Mouse (Mus musculus) urinary bladder, adult 18-20 months (tissue): Measurements from ENCODE around the gene Arrb1.
A peak's percentile ranks its signal among the peaks of the same experiment; 100 is the strongest.
"Not testable (repeated sequence)": the region's sequence is repeated elsewhere in the genome, so short reads cannot be mapped to it uniquely, and the experiment has no call there.

Experiments
- DNase-seq, 2 experiments: peaks; one replicate each; pipeline ENCODE4 v3.0.0; 2022; ENCODE audit warnings: low spot score in 2 of 2, mixed read lengths in 2 of 2

The Arrb1 gene

DNA sequence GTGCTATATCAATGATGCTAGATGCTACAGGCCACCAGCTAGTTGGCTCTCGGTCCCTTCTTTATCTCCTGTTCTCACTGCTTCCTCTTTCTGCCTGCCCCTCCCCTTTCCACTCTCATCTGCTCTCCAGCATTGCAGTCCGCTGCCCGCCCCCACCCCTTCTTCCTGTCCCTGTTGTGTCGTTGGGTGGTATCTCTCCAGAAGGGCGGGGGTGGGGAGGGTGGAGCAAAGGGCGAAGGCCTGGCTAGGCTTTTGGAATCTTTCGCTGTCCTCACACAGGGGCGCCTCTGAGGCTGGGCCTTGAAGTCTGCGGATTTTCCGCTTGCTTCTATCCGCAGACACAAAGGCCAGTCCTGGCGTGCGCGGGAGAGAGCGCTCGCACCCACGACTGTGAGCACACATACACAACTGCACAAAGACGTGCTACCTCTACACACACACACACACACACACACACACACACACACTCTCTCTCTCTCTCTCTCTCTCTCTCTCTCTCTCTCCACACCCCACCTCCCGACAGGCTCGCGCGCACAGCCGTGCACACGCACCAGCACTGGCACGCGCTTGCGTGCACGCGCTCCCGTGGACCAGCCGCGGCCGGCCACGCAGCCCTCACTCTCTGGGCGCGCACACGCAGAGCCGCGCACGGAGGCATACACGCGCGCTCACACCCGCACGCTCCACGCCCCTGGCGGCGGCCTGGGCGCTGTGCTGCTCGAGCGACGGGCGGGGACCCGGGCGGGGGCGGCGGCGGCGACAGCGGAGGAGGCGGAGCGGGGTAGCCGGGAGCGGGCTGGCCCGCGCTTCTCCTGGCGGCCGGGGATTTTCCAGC is at the start of gene Arrb1:
Gene Arrb1 (plus strand): TSS at position 566 of the 835 bp plus-strand sequence.
- DNase-seq: peak; percentile 66 to 69

DNA sequence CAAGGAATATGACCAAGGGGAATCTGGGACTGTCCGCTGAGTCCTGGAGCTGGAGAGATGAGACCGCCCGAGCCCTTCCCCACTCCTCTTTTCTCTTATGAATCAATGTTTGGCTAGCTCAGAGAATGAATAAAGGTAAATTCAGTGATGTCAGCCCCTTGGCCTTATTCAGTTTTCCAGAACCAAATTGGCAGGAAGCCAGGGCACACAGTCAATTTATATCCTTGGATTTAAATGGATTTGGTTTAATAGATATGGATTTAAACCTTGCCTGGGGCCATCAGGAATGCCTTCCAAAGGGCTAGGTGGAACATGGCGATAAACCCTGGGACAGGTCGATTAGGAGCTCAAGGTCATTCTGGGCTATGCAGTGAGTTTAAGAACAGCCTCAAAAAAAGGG is 45.6 kb upstream of the Arrb1 start:
- no peak for DNase-seq

- no peak for DNase-seq
These were observed 36.1 kb upstream of the Arrb1 start for GRCm38 (mm10) chr7:99499128-99499527.

DNA sequence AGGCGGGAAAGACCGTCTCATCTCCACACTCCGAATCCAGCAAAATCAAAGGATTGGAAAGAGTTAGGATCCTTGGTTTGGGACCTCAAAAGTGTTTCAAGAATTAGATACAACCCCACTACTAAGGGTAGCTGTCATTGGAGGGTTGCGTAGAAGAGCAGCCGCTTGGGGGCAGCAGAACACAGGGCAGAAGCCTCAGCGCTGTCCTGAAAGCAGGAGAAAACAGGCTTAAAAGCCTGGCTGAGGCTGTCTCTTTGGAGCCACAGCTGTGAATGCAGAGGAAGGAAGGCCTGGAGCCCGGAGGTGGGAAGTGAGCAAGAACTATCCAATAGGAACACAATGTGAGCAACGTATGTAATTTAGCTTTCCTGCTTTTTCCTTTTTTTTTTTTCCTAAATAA is 35.1 kb upstream of the Arrb1 start:
- peak; percentile 56 to 57 for DNase-seq

GRCm38 (mm10) chr7:99500655-99501054 is 34.6 kb upstream of the Arrb1 start:
- DNase-seq: no peak

DNA sequence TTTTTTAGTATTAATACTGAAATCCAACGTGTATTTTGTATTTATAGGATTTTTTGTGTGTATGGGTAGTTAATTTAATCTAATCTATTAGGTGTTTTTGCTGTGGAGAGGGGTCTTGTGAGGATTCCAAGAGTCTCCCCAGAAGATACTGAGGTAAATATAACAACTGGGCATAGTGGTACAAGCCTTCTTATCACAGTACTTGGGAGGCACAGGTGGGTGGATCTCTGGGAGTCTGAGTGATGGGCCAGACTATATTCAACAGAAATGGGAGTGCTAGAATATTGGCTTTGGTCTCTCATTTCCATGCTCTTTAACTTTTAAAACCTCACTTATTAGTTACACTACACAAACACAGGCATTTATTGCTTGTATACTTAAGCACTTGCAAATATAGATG is 34.1 kb upstream of the Arrb1 start:
- DNase-seq: no peak

DNA sequence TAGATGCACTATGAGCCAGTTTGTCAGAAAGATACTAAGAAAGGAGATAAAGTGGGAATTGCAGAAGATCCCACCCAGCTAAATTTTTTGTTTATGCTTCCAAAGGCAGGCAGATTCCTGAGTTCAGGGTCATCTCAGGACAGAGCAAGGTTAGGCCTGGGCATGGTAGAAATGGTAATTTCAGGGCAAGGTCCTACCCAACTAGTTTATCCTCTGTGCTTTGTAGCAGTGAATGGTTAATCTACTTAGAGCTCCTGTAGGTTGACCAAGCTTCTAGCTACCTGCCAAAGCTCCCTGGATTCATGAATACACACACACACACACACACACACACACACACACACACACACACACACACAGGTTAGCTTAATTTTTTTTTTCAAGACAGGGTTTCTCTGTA is 30.7 kb upstream of the Arrb1 start:
- DNase-seq: no peak

GRCm38 (mm10) chr7:99508187-99508586 is 27.1 kb upstream of the Arrb1 start:
- not testable (repeated sequence) for DNase-seq

DNA sequence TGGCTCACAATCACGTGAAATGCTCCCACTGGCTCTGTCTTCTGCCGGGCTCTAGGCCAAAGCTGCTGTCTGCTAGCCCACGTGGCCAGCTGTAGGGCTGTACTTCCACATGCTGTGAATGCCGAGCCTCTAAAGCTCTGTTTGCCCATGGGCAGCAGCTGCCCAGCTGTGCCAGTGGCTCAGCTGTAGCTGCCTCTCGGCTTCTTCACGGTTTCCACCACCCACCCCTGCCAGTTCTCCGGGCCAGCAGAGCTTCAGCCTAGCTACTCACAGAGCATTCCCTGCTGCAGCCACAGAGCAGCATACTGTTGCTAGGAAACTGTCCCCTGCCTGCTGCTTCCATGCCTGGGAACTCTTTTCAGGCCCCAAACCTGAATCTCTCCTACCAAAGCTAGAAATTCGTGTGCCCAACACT is 25.2 kb upstream of the Arrb1 start:
- no peak for DNase-seq

- DNase-seq: no peak
These were observed 19.0 kb upstream of the Arrb1 start for GRCm38 (mm10) chr7:99516092-99516813.

- no peak for DNase-seq
These were observed 18.5 kb upstream of the Arrb1 start for GRCm38 (mm10) chr7:99516814-99517157.

- peak in 1 of 2 experiments; percentile 42 for DNase-seq
These were observed 16.2 kb upstream of the Arrb1 start for GRCm38 (mm10) chr7:99518954-99519644.

DNA sequence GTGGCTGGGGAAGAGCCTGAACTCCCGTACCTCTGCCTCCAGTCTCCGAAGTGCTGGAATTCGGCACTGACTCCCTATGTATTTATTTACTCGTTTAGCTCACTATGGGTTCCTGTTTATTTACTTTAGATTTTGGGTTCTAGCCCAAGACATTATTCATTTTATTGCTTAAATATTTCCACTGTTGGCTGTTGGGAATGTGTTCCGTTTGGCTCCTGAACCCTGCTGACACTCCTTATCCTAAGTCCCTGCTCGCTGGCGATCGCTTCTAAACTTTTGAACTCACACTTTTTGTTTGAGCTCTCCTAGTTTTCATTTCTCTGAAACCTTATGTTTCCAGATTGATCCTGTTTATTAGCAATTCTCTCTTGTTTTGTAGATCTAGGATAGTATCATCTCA is 12.1 kb upstream of the Arrb1 start:
- no peak for DNase-seq

DNA sequence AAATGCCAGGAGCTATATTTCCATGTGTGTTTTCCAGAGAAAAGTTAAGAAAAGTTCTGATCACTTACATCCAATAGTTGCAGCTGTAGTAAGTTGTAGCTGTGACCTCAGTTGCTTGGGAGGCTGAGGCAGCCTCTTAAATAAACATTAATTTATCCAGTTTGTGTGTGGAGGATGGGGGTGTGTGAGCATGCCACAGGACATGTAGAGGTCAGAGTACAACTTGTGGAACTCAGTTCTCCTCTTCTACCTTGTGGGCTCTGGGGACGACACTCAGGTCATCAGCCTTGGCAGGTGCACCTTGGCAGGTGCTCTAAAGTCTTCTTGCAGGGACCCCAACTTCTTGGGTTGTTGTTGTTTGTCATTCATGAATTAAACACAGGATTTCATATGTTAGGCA is 11.4 kb upstream of the Arrb1 start:
- no peak for DNase-seq

GRCm38 (mm10) chr7:99528547-99528946 is 6.7 kb upstream of the Arrb1 start:
- DNase-seq: no peak

- DNase-seq: no peak
These were observed 5.9 kb upstream of the Arrb1 start for GRCm38 (mm10) chr7:99529410-99529809.

DNA sequence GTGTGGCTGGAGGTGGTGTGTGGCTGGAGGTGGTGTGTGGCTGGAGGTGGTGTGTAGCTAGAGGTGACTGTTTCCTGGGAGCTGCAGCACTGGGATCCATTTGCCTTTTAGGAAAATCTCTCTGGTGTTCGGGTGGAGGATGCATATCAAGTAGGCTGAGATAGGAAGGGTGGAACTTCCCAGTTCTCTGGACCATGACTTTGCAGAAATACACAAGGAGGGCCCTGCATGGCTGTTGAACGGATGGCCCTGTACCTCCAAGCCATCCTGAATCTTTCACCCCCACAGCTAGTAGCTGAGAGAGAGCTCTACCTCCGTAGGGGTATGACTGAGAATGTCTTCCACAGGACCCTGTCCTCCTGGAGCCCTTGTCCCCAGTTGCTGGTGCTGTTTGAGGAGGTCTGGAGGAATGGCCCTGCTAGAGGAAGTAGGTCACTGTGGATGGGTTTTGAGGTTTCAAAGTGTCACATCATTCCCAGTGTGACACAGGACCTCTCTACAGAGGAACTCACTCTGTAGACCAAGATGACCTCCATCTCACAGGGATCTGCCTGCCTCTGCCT is 3.8 kb upstream of the Arrb1 start:
- no peak for DNase-seq

- DNase-seq: no peak
These were observed 2.7 kb upstream of the Arrb1 start for GRCm38 (mm10) chr7:99532526-99532925.

GRCm38 (mm10) chr7:99533600-99533999 is 1.7 kb upstream of the Arrb1 start:
- no peak for DNase-seq

DNA sequence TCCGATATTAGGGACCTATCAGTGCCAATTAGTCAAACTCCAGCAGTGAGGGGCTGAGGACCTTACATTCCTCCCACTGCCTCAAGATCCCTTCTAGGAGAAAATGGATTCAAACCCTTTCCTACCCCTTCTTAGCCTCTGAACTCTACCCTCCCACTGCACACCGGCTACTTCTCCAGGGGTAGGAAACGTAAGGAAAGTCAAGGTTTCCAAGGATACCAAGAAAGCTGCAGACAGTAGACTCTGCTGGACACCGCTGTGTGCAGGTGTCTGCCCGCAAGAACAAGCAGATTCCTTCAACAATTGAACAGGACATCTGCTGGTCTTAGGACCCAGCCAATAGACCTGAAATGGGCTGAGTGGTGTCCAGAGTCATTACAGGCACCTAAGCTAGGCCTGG is 765 bp upstream of the Arrb1 start:
- no peak for DNase-seq

GRCm38 (mm10) chr7:99535741-99536501 is 655 bp downstream of the Arrb1 start:
- DNase-seq: no peak
